28 mouse cellular contexts compared by ENCODE assay signal in the genomic region with DNA sequence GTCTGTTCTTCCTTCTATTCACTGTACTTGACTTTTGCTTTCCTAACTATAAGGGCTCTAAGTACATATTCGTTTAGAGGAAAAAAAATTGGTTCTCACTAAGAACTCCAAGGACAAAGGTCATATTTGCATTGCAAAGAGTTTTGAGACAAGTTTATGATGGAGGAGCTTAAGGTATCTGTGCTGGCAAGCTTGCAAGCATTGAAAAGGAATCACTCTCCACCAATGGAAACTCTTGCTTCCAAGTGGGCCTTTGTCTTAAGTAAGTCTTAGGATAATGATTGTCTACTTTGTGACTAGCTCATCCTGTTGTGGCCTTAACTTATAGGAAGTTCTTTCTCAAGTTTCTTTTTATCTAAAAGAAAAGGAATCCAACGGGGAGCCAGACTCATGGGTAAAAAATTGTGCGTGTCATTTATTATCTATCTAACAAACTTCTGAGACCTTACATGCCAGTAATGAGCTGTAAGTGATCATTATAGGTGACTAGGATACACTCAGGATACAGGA. TPM values are rescaled to one million over a fixed set of nuclear protein-coding genes. Genes with fewer than 3 reads are reported as not detected.
DNase-seq lines count a peak whose midpoint lies in the region; ATAC-seq and TF ChIP-seq lines count a peak whose summit lies in the region.
"Had no signal": no experiment of that assay in that cellular context is flagged by ENCODE, and none has a peak within 500 bp of the region (broad histone marks: within the 10 kb centered on the region; RNA-seq: fewer than 3 reads in every experiment).

No protein-coding gene starts in this region.

- peak; percentile 74 for ATAC-seq in intestine, embryonic 16.5 days
- no peak for ATAC-seq in cerebellum, adult (ENCODE audit: insufficient number of reproducible peaks, low FRiP score, low TSS enrichment)
- ATAC-seq: CD4-positive, CD25-positive, alpha-beta regulatory T cell, adult 4 months; forebrain, embryonic 14.5 days; forebrain, embryonic 16.5 days had no signal

- 49% methylated on average over 3 of the region's 3 CpGs for WGBS in intestine, embryonic 16.5 days

- no peaks in the 10 kb centered on the region for H3K27me3 ChIP-seq in MEL (ENCODE audit: control insufficient read depth in 1 of 2, insufficient read depth in 2 of 2, low read length in 2 of 2)
- no peaks in the 10 kb centered on the region for H3K27me3 ChIP-seq in intestine, embryonic 16.5 days (replicated peaks; ENCODE audit: control insufficient read depth, insufficient read depth, low read length)
- H3K27me3 ChIP-seq: CH12.LX; embryonic facial prominence, embryonic 13.5 days; embryonic facial prominence, embryonic 15.5 days; forebrain, embryonic 12.5 days had no signal

- H3K4me3 ChIP-seq in MEL (ENCODE audit: control insufficient read depth in 1 of 2, insufficient read depth in 1 of 2, low read depth in 2 of 2, low read length in 2 of 2) = no peak overlapping the region
- H3K4me3 ChIP-seq in intestine, embryonic 16.5 days (ENCODE audit: low read length) = no peak overlapping the region
- H3K4me3 ChIP-seq: embryonic facial prominence, embryonic 13.5 days; embryonic facial prominence, embryonic 15.5 days; erythroblast, embryonic 14.5 days; forebrain, embryonic 10.5 days; forebrain, embryonic 12.5 days had no signal

- TF ChIP-seq CTCF in MEL (IDR thresholded peaks at IDR 0.05 in 2 of 3, conservative IDR thresholded peaks at IDR 0.05 in 1 of 3; ENCODE audit: control insufficient read depth in 1 of 3, insufficient read depth in 1 of 3, low read depth in 2 of 3, low read length in 3 of 3, poor library complexity in 1 of 3, severe bottlenecking in 1 of 3) = no peak

- no peak for TF ChIP-seq EP300 in MEL (IDR thresholded peaks at IDR 0.05; ENCODE audit: low read depth in 1 of 2, low read length in 2 of 2)

- no peak for TF ChIP-seq RAD21 in MEL (IDR thresholded peaks at IDR 0.05; ENCODE audit: low read depth, low read length)

- no peaks in the 10 kb centered on the region for H3K9me3 ChIP-seq in MEL (replicated peaks; ENCODE audit: insufficient read depth, low read length)
- no peaks in the 10 kb centered on the region for H3K9me3 ChIP-seq in intestine, embryonic 16.5 days (ENCODE audit: control insufficient read depth, low read length)
- H3K9me3 ChIP-seq: embryonic facial prominence, embryonic 13.5 days; embryonic facial prominence, embryonic 15.5 days; forebrain, embryonic 10.5 days; forebrain, embryonic 12.5 days; G1E had no signal

- H3K4me1 ChIP-seq in MEL (ENCODE audit: control insufficient read depth in 1 of 2, insufficient read depth in 2 of 2, low read length in 2 of 2) = peaks cover 32 to 44% of the 10 kb centered on the region in 2 experiments
- peaks cover 3% of the 10 kb centered on the region; the same call in 1 of the 2 replicates for H3K4me1 ChIP-seq in intestine, embryonic 16.5 days (ENCODE audit: control insufficient read depth, insufficient read depth, low read length)
- H3K4me1 ChIP-seq: forebrain, embryonic 10.5 days; forebrain, embryonic 12.5 days had no signal

- DNase-seq in 416B (ENCODE audit: low read depth) = peak; percentile 60
- peak; percentile 63 for DNase-seq in MEL (ENCODE audit: low read depth, low spot score)
- DNase-seq in urinary bladder, postnatal 25 days (ENCODE audit: low spot score) = no peak
- no peak for DNase-seq in left cerebral cortex, postnatal 10 days (ENCODE audit: extremely low spot score in 1 of 2, low spot score in 2 of 2)
- DNase-seq: adrenal gland, adult 2 months; adrenal gland, postnatal 10 days; adrenal gland, postnatal 25 days; B cell, adult 2 months; cerebellum, adult 11 months; cerebellum, adult 18-20 months; cerebellum, adult 8-10 months; cerebellum, adult 9-11 months; cerebellum, postnatal 14 days; cerebellum, postnatal 36 days; embryo, embryonic 11 days had no signal

- H3K36me3 ChIP-seq in MEL (ENCODE audit: control insufficient read depth in 1 of 2, insufficient read depth in 2 of 2, low read length in 2 of 2) = peaks cover 0 to 43% of the 10 kb centered on the region in 2 experiments; a peak in 2 of 4 replicates
- no peaks in the 10 kb centered on the region for H3K36me3 ChIP-seq in intestine, embryonic 16.5 days (ENCODE audit: control insufficient read depth, insufficient read depth, low read length)
- H3K36me3 ChIP-seq: embryonic facial prominence, embryonic 13.5 days; embryonic facial prominence, embryonic 15.5 days; forebrain, embryonic 10.5 days; forebrain, embryonic 12.5 days; G1E had no signal

- intact Hi-C loops in left cerebral cortex, postnatal 10 days (cut with DNase I) = no loop called here

- no peaks in the 10 kb centered on the region for H3K79me2 ChIP-seq in MEL (ENCODE audit: control insufficient read depth, insufficient read depth, low read length, poor library complexity)

- no peak overlapping the region for H3K9ac ChIP-seq in MEL (ENCODE audit: control insufficient read depth, low read depth, low read length, poor library complexity, severe bottlenecking)
- no peak overlapping the region for H3K9ac ChIP-seq in intestine, embryonic 16.5 days (ENCODE audit: low read depth, low read length)
- H3K9ac ChIP-seq: embryonic facial prominence, embryonic 13.5 days; embryonic facial prominence, embryonic 15.5 days; forebrain, embryonic 12.5 days had no signal

- H3K4me2 ChIP-seq in intestine, embryonic 16.5 days (ENCODE audit: low read depth, low read length) = no peak overlapping the region
- H3K4me2 ChIP-seq: embryonic facial prominence, embryonic 13.5 days; embryonic facial prominence, embryonic 15.5 days; forebrain, embryonic 12.5 days had no signal

- H3K27ac ChIP-seq in MEL (ENCODE audit: control insufficient read depth, low read depth, low read length) = no peak overlapping the region
- no peak overlapping the region for H3K27ac ChIP-seq in intestine, embryonic 16.5 days (ENCODE audit: low read length)
- H3K27ac ChIP-seq: embryonic facial prominence, embryonic 13.5 days; embryonic facial prominence, embryonic 15.5 days; forebrain, embryonic 10.5 days; forebrain, embryonic 12.5 days had no signal

- no peak for TF ChIP-seq POLR2A in MEL (IDR thresholded peaks at IDR 0.05; ENCODE audit: control insufficient read depth in 1 of 2, insufficient read depth in 1 of 2, low read depth in 1 of 2, low read length in 2 of 2, poor library complexity in 1 of 2)

TF ChIP-seq in MEL, 35 proteins besides CTCF, POLR2A, EP300 and RAD21:
- TF ChIP-seq GATA1 (IDR thresholded peaks at IDR 0.05; ENCODE audit: low read depth, low read length) (0 out of 2 replicates have a peak, but pooled peaks have one; percentile 22), NRF1 (IDR thresholded peaks at IDR 0.05; ENCODE audit: insufficient read depth, low read depth, low read length, poor library complexity, severe bottlenecking) (no peak)

RNA-seq across cellular contexts. Expression of a gene that starts 5.7 kb away (rescaled TPM):
- 1.3 and 1.7 TPM in 2 replicates for total RNA-seq in MEL (2012; rRNA removed)
- polyA plus RNA-seq in MEL (2012; ENCODE audit: insufficient read depth in 1 of 2, insufficient read length in 2 of 2, low read depth in 1 of 2, low replicate concordance in 2 of 2, missing spikeins in 1 of 2) = 1 to 10 TPM in 1 of 2 experiments, not detected in 1; 5.4 TPM
- polyA plus RNA-seq in intestine, embryonic 16.5 days (2015; fragmentation: Nextera tagmentation; extraction: Ambion mirVana) = 0.11 and 0.17 TPM in 2 replicates
- total RNA-seq in left cerebral cortex, postnatal 10 days (2021) = not detected
- total RNA-seq: adrenal gland, adult 2 months; adrenal gland, postnatal 10 days; adrenal gland, postnatal 25 days had no signal
- polyA plus RNA-seq: adrenal gland, adult 2 months; embryonic facial prominence, embryonic 11.5 days; embryonic facial prominence, embryonic 13.5 days; embryonic facial prominence, embryonic 15.5 days; erythroblast, embryonic 14.5 days; forebrain, embryonic 10.5 days; forebrain, embryonic 14.5 days; forebrain, embryonic 16.5 days had no signal

RNA-seq across cellular contexts. Expression of a gene that starts 49.2 kb away (rescaled TPM):
- 3.1 and 3.2 TPM in 2 replicates for total RNA-seq in MEL (2012; rRNA removed)
- polyA plus RNA-seq in MEL (2012; ENCODE audit: insufficient read depth in 1 of 2, insufficient read length in 2 of 2, low read depth in 1 of 2, low replicate concordance in 2 of 2, missing spikeins in 1 of 2) = 1 to 10 TPM in 1 of 2 experiments, not detected in 1; 5.0 TPM
- polyA plus RNA-seq in intestine, embryonic 16.5 days (2015; fragmentation: Nextera tagmentation; extraction: Ambion mirVana) = 0.51 and 0.64 TPM in 2 replicates
- total RNA-seq in left cerebral cortex, postnatal 10 days (2021) = under 1 TPM; 0.51 to 0.99 TPM
- polyA plus RNA-seq: erythroblast, embryonic 14.5 days had no signal

RNA-seq across cellular contexts. Expression of a gene that starts 49.3 kb away (rescaled TPM):
- total RNA-seq in MEL (2012; rRNA removed) = 107 and 117 TPM in 2 replicates
- 100 to 1,000 TPM in 1 of 2 experiments, not detected in 1; 145 TPM for polyA plus RNA-seq in MEL (2012; ENCODE audit: insufficient read depth in 1 of 2, insufficient read length in 2 of 2, low read depth in 1 of 2, low replicate concordance in 2 of 2, missing spikeins in 1 of 2)
- 237 and 261 TPM in 2 replicates for polyA plus RNA-seq in intestine, embryonic 16.5 days (2015; fragmentation: Nextera tagmentation; extraction: Ambion mirVana)
- 10 to 100 TPM; 28.5 to 29.1 TPM for total RNA-seq in left cerebral cortex, postnatal 10 days (2021)

Comparison
In these comparisons a context has a peak if more than half of its experiments do, and no peak if none do; other contexts are left out.
1. DNase-seq: peak in 416B (single experiment) and MEL (single experiment); none in urinary bladder, postnatal 25 days (single experiment) and left cerebral cortex, postnatal 10 days (0 of 2).